Mouse (Mus musculus) B cell, adult (primary cell): ENCODE measurements around the gene Gm15023. TPM values are rescaled to one million over a fixed set of nuclear protein-coding genes. Genes with fewer than 3 reads are reported as not detected.

ENCODE experiments used
- total RNA-seq: library from RNA; stranded (reverse); gene quantifications from 4 replicates; pipeline ENCODE4 v1.2.4, GENCODE M21; 2023; ENCODE audit not compliant: inconsistent age

Gm15023 gene
- total RNA-seq, result not detected in 4 replicates

GRCm38 (mm10) chrX:135177532-135177931 is at the start of gene Gm15023:
Gm15023 (minus strand) TSS chrX:135177632.

GRCm38 (mm10) chrX:135210436-135211221 is 33.2 kb upstream of the Gm15023 start, which contains the start of gene Tceal6:
Tceal6 (minus strand) TSS chrX:135210687.

Other genes with a start within 250 kb of the Gm15023 start
- gene Nxf2, start 212.9 kb downstream of the Gm15023 start, total RNA-seq, result 0.36 TPM in 1 of 4 replicates, not detected in the others
- gene Zmat1, start 168.4 kb downstream of the Gm15023 start, total RNA-seq, result 9.6 to 12.8 TPM (median 12.2 TPM) in 4 replicates
- not detected in 4 replicates for gene Tceal6, start 33.1 kb upstream of the Gm15023 start, total RNA-seq
- not detected in 4 replicates for gene Pramel3, start 124.7 kb upstream of the Gm15023 start, total RNA-seq
- gene Gm5128, start 195.7 kb upstream of the Gm15023 start, total RNA-seq, result not detected in 4 replicates